Mouse (Mus musculus) E14TG2a.4 (cell line): Measurements from ENCODE around the gene Tmem135.

Experiments used
- H3K27me3 ChIP-seq: 2 replicates; pipeline ENCODE4 v1.6.1; 2014; ENCODE audit warnings: low read length, control low read depth; ENCODE audit not compliant: insufficient read depth
- H3K36me3 ChIP-seq: 2 replicates; pipeline ENCODE4 v1.6.1; 2014; ENCODE audit warnings: low read length, control low read depth; ENCODE audit not compliant: insufficient read depth
- H3K4me1 ChIP-seq: replicated peaks from 2 replicates; pipeline ENCODE4 v1.6.1; 2014; ENCODE audit warnings: low read depth, low read length, control low read depth
- H3K4me3 ChIP-seq: replicated peaks from 2 replicates; pipeline ENCODE4 v1.5.1; 2014; ENCODE audit warnings: mild to moderate bottlenecking, low read length
- H3K9me3 ChIP-seq: 2 replicates; pipeline ENCODE4 v1.6.1; 2014; ENCODE audit warnings: low read length, control low read depth
- CTCF ChIP-seq: conservative IDR thresholded peaks from 2 replicates; pipeline ENCODE4 v1.5.1; 2014; ENCODE audit warnings: low read length
- NANOG ChIP-seq: IDR thresholded peaks from 2 replicates; pipeline ENCODE4 v1.6.1; 2014; ENCODE audit warnings: borderline replicate concordance, low read length, mixed read lengths
- POU5F1 ChIP-seq: IDR thresholded peaks from 2 replicates; pipeline ENCODE4 v1.6.1; 2014; ENCODE audit warnings: low read length, borderline replicate concordance

The Tmem135 gene

GRCm38 (mm10) chr7:89423194-89423593 lies 19.2 kb upstream of the Tmem135 start:
- peaks cover 7% of the 10 kb centered on the region for H3K4me1 ChIP-seq
- 0 out of 2 replicates have a peak, but pooled peaks cover 3% of the 10 kb centered on the region for H3K27me3 ChIP-seq
- H3K9me3 ChIP-seq = no peaks in the 10 kb centered on the region
- TF ChIP-seq POU5F1 (no peak), CTCF (no peak), NANOG (no peak)
- no peaks in the 10 kb centered on the region for H3K36me3 ChIP-seq
- H3K4me3 ChIP-seq = no peak overlapping the region

GRCm38 (mm10) chr7:89422650-89423049 lies 18.6 kb upstream of the Tmem135 start:
- Histone ChIP-seq H3K4me3 (no peak overlapping the region), H3K9me3 (no peaks in the 10 kb centered on the region; the same call in 1 of the 2 replicates), H3K36me3 (no peaks in the 10 kb centered on the region), H3K27me3 (0 out of 2 replicates have a peak, but pooled peaks cover 3% of the 10 kb centered on the region), H3K4me1 (peaks cover 7% of the 10 kb centered on the region)
- TF ChIP-seq CTCF = no peak
- TF ChIP-seq POU5F1 = no peak
- TF ChIP-seq NANOG = no peak

GRCm38 (mm10) chr7:89421294-89421693 lies 17.3 kb upstream of the Tmem135 start:
- no peak overlapping the region for H3K4me3 ChIP-seq
- no peaks in the 10 kb centered on the region for H3K36me3 ChIP-seq
- no peaks in the 10 kb centered on the region; the same call in 1 of the 2 replicates for H3K9me3 ChIP-seq
- H3K4me1 ChIP-seq = peaks cover 7% of the 10 kb centered on the region
- TF ChIP-seq NANOG = no peak
- TF ChIP-seq POU5F1 = no peak
- TF ChIP-seq CTCF = no peak
- H3K27me3 ChIP-seq = 0 out of 2 replicates have a peak, but pooled peaks cover 3% of the 10 kb centered on the region

GRCm38 (mm10) chr7:89418917-89419679 lies 15.1 kb upstream of the Tmem135 start:
- peaks cover 7% of the 10 kb centered on the region for H3K4me1 ChIP-seq
- no peaks in the 10 kb centered on the region; the same call in 1 of the 2 replicates for H3K9me3 ChIP-seq
- no peaks in the 10 kb centered on the region for H3K27me3 ChIP-seq
- H3K4me3 ChIP-seq = no peak overlapping the region
- no peaks in the 10 kb centered on the region for H3K36me3 ChIP-seq
- TF ChIP-seq POU5F1 (no peak), NANOG (no peak), CTCF (peak; percentile 49)

- H3K4me1 ChIP-seq = peaks cover 2% of the 10 kb centered on the region
- no peaks in the 10 kb centered on the region for H3K36me3 ChIP-seq
- no peak for TF ChIP-seq POU5F1
- no peak for TF ChIP-seq CTCF
- no peak for TF ChIP-seq NANOG
- no peak overlapping the region for H3K4me3 ChIP-seq
- no peaks in the 10 kb centered on the region; the same call in 1 of the 2 replicates for H3K9me3 ChIP-seq
- no peaks in the 10 kb centered on the region; the same call in 1 of the 2 replicates for H3K27me3 ChIP-seq
These were observed 14.2 kb upstream of the Tmem135 start for GRCm38 (mm10) chr7:89418127-89418653.

GRCm38 (mm10) chr7:89417707-89418106 lies 13.7 kb upstream of the Tmem135 start:
- Histone ChIP-seq H3K4me1 (no peaks in the 10 kb centered on the region), H3K36me3 (no peaks in the 10 kb centered on the region), H3K4me3 (no peak overlapping the region), H3K9me3 (no peaks in the 10 kb centered on the region; the same call in 1 of the 2 replicates), H3K27me3 (no peaks in the 10 kb centered on the region; the same call in 1 of the 2 replicates)
- no peak for TF ChIP-seq CTCF
- TF ChIP-seq POU5F1 = no peak
- TF ChIP-seq NANOG = no peak

- no peak overlapping the region for H3K4me3 ChIP-seq
- no peaks in the 10 kb centered on the region; the same call in 1 of the 2 replicates for H3K9me3 ChIP-seq
- no peaks in the 10 kb centered on the region for H3K4me1 ChIP-seq
- no peaks in the 10 kb centered on the region; the same call in 1 of the 2 replicates for H3K27me3 ChIP-seq
- no peaks in the 10 kb centered on the region for H3K36me3 ChIP-seq
- TF ChIP-seq POU5F1 (no peak), CTCF (no peak), NANOG (no peak)
These were observed 12.0 kb upstream of the Tmem135 start for GRCm38 (mm10) chr7:89416027-89416426.

- TF ChIP-seq NANOG = no peak
- no peak for TF ChIP-seq CTCF
- TF ChIP-seq POU5F1 = no peak
- H3K4me3 ChIP-seq = no peak overlapping the region
These were observed 8.1 kb upstream of the Tmem135 start for GRCm38 (mm10) chr7:89412094-89412493.

More at GRCm38 (mm10) chr7:89412094-89412493, 8.1 kb upstream of the Tmem135 start:
- Histone ChIP-seq H3K36me3 (peaks cover 11% of the 10 kb centered on the region), H3K9me3 (peaks cover 3% of the 10 kb centered on the region; the same call in 1 of the 2 replicates), H3K4me1 (no peaks in the 10 kb centered on the region), H3K27me3 (peaks cover 3% of the 10 kb centered on the region)
